In genomic region chr13:112203721-112204120, GRCm38 (mm10) we compare ENCODE assay signal across 26 mouse cellular contexts.
"Had no signal": no experiment of that assay in that cellular context is flagged by ENCODE, and none has a peak within 500 bp of the region (broad histone marks: within the 10 kb centered on the region; RNA-seq: fewer than 3 reads in every experiment).

No protein-coding gene starts in this region.

- DNase-seq: gastrocnemius, adult 2 months; gastrocnemius, postnatal 10 days; gastrocnemius, postnatal 25 days; heart, adult 2 months; heart, postnatal 14 days; heart, postnatal 4 days; kidney, adult 18-20 months; kidney, adult 8-10 months; kidney, postnatal 10 days; kidney, postnatal 25 days; kidney, postnatal 4 days; layer of hippocampus, adult 9-11 months; layer of hippocampus, postnatal 36 days had no signal

- ATAC-seq: inflammation-experienced regulatory T-cells, adult 6 months; intestine, embryonic 15.5 days; intestine, postnatal 0 days; liver, embryonic 12.5 days had no signal

- H3K27ac ChIP-seq: gastrocnemius, adult 2 months; heart, adult 2 months; heart, embryonic 13.5 days; heart, embryonic 15.5 days; hindbrain, embryonic 10.5 days; hindbrain, embryonic 12.5 days; hindbrain, embryonic 14.5 days; intestine, embryonic 15.5 days; layer of hippocampus, adult 2 months; limb, embryonic 13.5 days; limb, embryonic 15.5 days; liver, embryonic 12.5 days had no signal

- H3K4me1 ChIP-seq: intestine, embryonic 15.5 days; limb, embryonic 13.5 days; liver, embryonic 12.5 days had no signal

- H3K4me2 ChIP-seq: heart, embryonic 11.5 days; heart, embryonic 13.5 days; heart, embryonic 15.5 days; hindbrain, embryonic 12.5 days; hindbrain, embryonic 14.5 days; intestine, embryonic 15.5 days; limb, embryonic 13.5 days; limb, embryonic 15.5 days; liver, embryonic 12.5 days had no signal

- H3K9me3 ChIP-seq: heart, embryonic 13.5 days; heart, embryonic 15.5 days; hindbrain, embryonic 10.5 days; hindbrain, embryonic 12.5 days; intestine, embryonic 15.5 days; limb, embryonic 13.5 days; limb, embryonic 15.5 days; liver, embryonic 12.5 days had no signal

- H3K4me3 ChIP-seq: gastrocnemius, adult 2 months; heart, adult 2 months; heart, embryonic 13.5 days; heart, embryonic 15.5 days; hindbrain, embryonic 10.5 days; hindbrain, embryonic 12.5 days; intestine, embryonic 15.5 days; layer of hippocampus, adult 2 months; limb, embryonic 13.5 days; limb, embryonic 15.5 days; liver, embryonic 12.5 days had no signal

- H3K36me3 ChIP-seq: heart, embryonic 13.5 days; heart, embryonic 15.5 days; hindbrain, embryonic 10.5 days; hindbrain, embryonic 12.5 days; intestine, embryonic 15.5 days; limb, embryonic 13.5 days; limb, embryonic 15.5 days; liver, embryonic 12.5 days had no signal

- H3K27me3 ChIP-seq: heart, embryonic 13.5 days; heart, embryonic 15.5 days; hindbrain, embryonic 12.5 days; intestine, embryonic 15.5 days; limb, embryonic 13.5 days; limb, embryonic 15.5 days; liver, embryonic 12.5 days had no signal

- H3K9ac ChIP-seq: heart, embryonic 13.5 days; heart, embryonic 15.5 days; hindbrain, embryonic 12.5 days; hindbrain, embryonic 14.5 days; intestine, embryonic 15.5 days; limb, embryonic 13.5 days; limb, embryonic 15.5 days; liver, embryonic 12.5 days had no signal
